Mouse (Mus musculus): Measurements from ENCODE around the gene Tmem184a.

Gene Tmem184a

GRCm38 (mm10) chr5:139813126-139813490 lies 6.6 kb downstream of the Tmem184a start:
- no peak for DNase-seq (ENCODE audit: low spot score)

GRCm38 (mm10) chr5:139812398-139813125 lies 7.2 kb downstream of the Tmem184a start:
- no peak for DNase-seq (ENCODE audit: low spot score)

- no peak for DNase-seq (ENCODE audit: low spot score)
These were observed 7.9 kb downstream of the Tmem184a start for GRCm38 (mm10) chr5:139811677-139812397.

GRCm38 (mm10) chr5:139809397-139809796 lies 10.3 kb downstream of the Tmem184a start:
- DNase-seq (ENCODE audit: low spot score) = no peak

- DNase-seq (ENCODE audit: low spot score) = no peak
These were observed 13.8 kb downstream of the Tmem184a start for GRCm38 (mm10) chr5:139805924-139806323.

- DNase-seq (ENCODE audit: low spot score) = no peak
These were observed 15.1 kb downstream of the Tmem184a start for GRCm38 (mm10) chr5:139804573-139805111.

- DNase-seq (ENCODE audit: low spot score) = no peak
These were observed 15.6 kb downstream of the Tmem184a start for GRCm38 (mm10) chr5:139804107-139804551.

GRCm38 (mm10) chr5:139803601-139804102 lies 16.1 kb downstream of the Tmem184a start:
- no peak for DNase-seq (ENCODE audit: low spot score)

- DNase-seq (ENCODE audit: low spot score) = no peak
These were observed 16.6 kb downstream of the Tmem184a start for GRCm38 (mm10) chr5:139803165-139803564.

- DNase-seq (ENCODE audit: low spot score) = no peak
These were observed 17.8 kb downstream of the Tmem184a start for GRCm38 (mm10) chr5:139801880-139802279.

GRCm38 (mm10) chr5:139801231-139801630 lies 18.5 kb downstream of the Tmem184a start:
- no peak for DNase-seq (ENCODE audit: low spot score)

GRCm38 (mm10) chr5:139799801-139800590 lies 19.7 kb downstream of the Tmem184a start:
- DNase-seq (ENCODE audit: low spot score) = no peak

- no peak for DNase-seq (ENCODE audit: low spot score)
These were observed 20.7 kb downstream of the Tmem184a start for GRCm38 (mm10) chr5:139799041-139799440.

GRCm38 (mm10) chr5:139798168-139798900 lies 21.4 kb downstream of the Tmem184a start:
- no peak for DNase-seq (ENCODE audit: low spot score)

- DNase-seq (ENCODE audit: low spot score) = peak; percentile 65
These were observed 22.1 kb downstream of the Tmem184a start for GRCm38 (mm10) chr5:139797473-139798167.

GRCm38 (mm10) chr5:139796900-139797299 lies 22.8 kb downstream of the Tmem184a start:
- no peak for DNase-seq (ENCODE audit: low spot score)

- DNase-seq (ENCODE audit: low spot score) = no peak
These were observed 23.6 kb downstream of the Tmem184a start for GRCm38 (mm10) chr5:139796001-139796620.

GRCm38 (mm10) chr5:139794938-139795337 lies 24.8 kb downstream of the Tmem184a start:
- no peak for DNase-seq (ENCODE audit: low spot score)

GRCm38 (mm10) chr5:139794137-139794536 lies 25.6 kb downstream of the Tmem184a start:
- DNase-seq (ENCODE audit: low spot score) = no peak

Measured in layer of hippocampus, adult 9-10 months (tissue).